Mouse (Mus musculus) pancreas, adult 10 weeks (tissue): ENCODE measurements around the gene Kpna4. TPM values are rescaled to one million over a fixed set of nuclear protein-coding genes. Genes with fewer than 3 reads are reported as not detected.

Source experiments
- polyA plus RNA-seq: library from polyadenylated mRNA; stranded (reverse); fragments of 350-450 nt; fragmentation: Illumina TruSeq; extraction: RNeasy Lipid Tissue Mini Kit (QIAGEN cat#74804); gene quantifications from one replicate; pipeline ENCODE4 v1.2.3, GENCODE M21; 2015; ENCODE audit warnings: low read depth, low replicate concordance; ENCODE audit not compliant: insufficient read depth

Kpna4 gene
- 5.6 TPM for polyA plus RNA-seq

DNA sequence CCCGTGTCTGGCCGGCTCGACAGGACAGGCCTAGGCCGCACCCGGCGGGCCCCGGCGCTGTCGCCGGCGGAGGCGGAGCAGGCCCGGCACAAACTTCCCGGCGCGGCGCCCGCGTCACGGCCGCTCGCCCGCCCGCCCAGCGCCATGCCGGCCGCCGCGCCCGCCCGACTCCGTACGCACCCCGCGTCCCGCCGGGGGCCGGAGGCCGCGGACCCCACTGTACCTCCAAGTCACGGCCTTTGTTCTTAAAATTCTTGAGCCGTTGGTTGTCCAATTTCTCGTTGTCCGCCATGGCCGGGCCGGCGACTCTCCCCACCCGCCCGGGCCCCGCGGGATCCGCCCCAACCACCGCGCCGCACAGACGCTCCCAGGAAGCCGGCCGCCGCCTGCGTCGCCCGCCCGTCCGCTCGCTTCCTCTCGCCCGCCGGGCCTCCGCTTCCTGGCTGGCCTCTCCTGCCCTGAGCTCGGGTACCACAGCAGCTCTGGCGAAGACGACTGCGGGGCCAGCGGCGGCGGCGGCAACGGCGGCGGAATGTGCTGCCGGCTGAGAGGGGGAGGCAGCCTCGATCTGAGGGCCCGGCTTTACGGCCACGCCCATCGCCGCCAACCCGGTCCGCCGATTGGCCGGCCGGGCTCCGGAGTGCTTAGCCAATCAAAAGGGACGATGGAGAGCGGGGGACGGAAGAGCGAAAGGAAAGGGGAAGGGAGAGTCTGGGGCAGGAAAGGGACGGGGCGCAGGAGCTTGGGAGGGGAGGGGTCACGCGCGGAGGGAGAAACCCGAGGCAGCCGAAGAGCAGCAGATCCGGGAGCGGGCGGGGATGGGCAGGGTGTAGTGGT is at the start of gene Kpna4:
Kpna4 (minus strand) TSS at position 605 of the 837 bp plus-strand sequence.

DNA sequence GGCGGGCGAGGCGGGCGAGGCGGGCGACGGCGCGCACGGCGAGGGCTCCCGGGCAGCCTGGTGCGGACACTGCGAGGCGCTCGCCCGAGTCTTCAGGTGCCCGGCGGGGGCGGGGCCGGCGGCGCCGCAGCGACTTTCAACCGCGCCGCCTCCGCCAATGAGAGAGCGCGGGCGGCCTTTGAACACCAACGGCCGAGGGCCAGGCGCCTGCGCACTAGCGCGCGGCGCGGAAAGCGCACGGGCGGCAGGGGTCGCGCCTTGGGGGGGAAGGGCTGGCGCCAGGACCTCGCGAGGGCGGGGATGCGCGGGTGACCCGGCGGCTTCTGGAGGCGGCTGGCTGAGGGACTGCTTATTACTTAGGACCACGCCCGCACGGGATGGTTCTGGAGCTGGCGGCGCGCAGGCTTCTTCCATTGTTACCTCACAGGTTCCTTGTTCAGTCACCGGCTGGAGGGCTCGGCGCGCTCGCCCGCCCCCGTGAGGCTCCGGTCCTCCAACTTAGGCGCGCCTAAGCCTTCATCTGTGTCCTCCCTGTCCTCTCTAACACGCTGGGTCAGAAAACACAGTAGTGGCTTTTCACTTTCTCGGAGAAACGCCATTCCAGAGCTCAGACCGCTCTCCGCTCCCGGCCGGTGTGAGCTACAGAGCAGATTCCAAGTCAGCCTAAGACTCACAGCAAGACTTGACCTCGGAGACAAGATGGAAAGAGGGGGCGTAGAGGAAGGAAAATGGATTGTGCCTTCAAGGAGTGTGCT is 82.1 kb downstream of the Kpna4 start, which contains the start of gene Trim59:
Trim59 (minus strand) TSS at position 111 of the 755 bp plus-strand sequence.

Other genes starting within 250 kb of the Kpna4 start
- gene Ift80, start 122.5 kb downstream of the Kpna4 start, polyA plus RNA-seq, result 3.0 TPM
- gene Smc4, start 122.4 kb downstream of the Kpna4 start, polyA plus RNA-seq, result 5.6 TPM
- 0.37 TPM for gene Trim59, start 82.4 kb downstream of the Kpna4 start, polyA plus RNA-seq
- gene Arl14, start 95.3 kb upstream of the Kpna4 start, polyA plus RNA-seq, result not detected
- gene Ppm1l, start 189.7 kb upstream of the Kpna4 start, polyA plus RNA-seq, result 3.0 TPM